Mouse (Mus musculus): ENCODE results near the gene Olfr1166. TPM values are rescaled to one million over a fixed set of nuclear protein-coding genes. Genes with fewer than 3 reads are reported as not detected.
"Not testable (repeated sequence)": the region's sequence is repeated elsewhere in the genome, so short reads cannot be mapped to it uniquely, and the experiment has no call there.

Gene Olfr1166
- under 1 TPM in 1 of 2 experiments, not detected in 1; 0.17 TPM for polyA plus RNA-seq (2017; shearing (Covaris generic))

- ATAC-seq, result no peak
Measured at GRCm38 (mm10) chr2:88128172-88128571, at the start of gene Olfr1166. Gene Olfr1166, minus strand, starts transcription at chr2:88128272.

GRCm38 (mm10) chr2:88155093-88155492, 27.0 kb upstream of the Olfr1166 start, which contains the start of gene Olfr1167:
Gene Olfr1167, minus strand, starts transcription at chr2:88155193.
- not testable (repeated sequence) for ATAC-seq

GRCm38 (mm10) chr2:88093866-88094265, 34.2 kb downstream of the Olfr1166 start, which contains the start of gene Olfr1164:
Gene Olfr1164, minus strand, starts transcription at chr2:88093966.
- ATAC-seq, result no peak

Other genes with a start within 250 kb of the Olfr1166 start
- not detected for gene Olfr1153, start 233.3 kb downstream of the Olfr1166 start, polyA plus RNA-seq (2017; shearing (Covaris generic))
- gene Olfr1154, start 223.1 kb downstream of the Olfr1166 start, polyA plus RNA-seq (2017; shearing (Covaris generic)), result not detected
- not detected for gene Olfr1155, start 183.1 kb downstream of the Olfr1166 start, polyA plus RNA-seq (2017; shearing (Covaris generic))
- gene Olfr1156, start 175.2 kb downstream of the Olfr1166 start, polyA plus RNA-seq (2017; shearing (Covaris generic)), result under 1 TPM in 1 of 2 experiments, not detected in 1; 0.20 TPM
- gene Olfr1157, start 160.0 kb downstream of the Olfr1166 start, polyA plus RNA-seq (2017; shearing (Covaris generic)), result under 1 TPM in 1 of 2 experiments, not detected in 1; 0.15 TPM
- gene Olfr74, start 153.6 kb downstream of the Olfr1166 start, polyA plus RNA-seq (2017; shearing (Covaris generic)), result not detected
- gene Olfr1158, start 138.2 kb downstream of the Olfr1166 start, polyA plus RNA-seq (2017; shearing (Covaris generic)), result not detected
- gene Olfr1160, start 120.0 kb downstream of the Olfr1166 start, polyA plus RNA-seq (2017; shearing (Covaris generic)), result not detected
- gene Olfr1161, start 105.5 kb downstream of the Olfr1166 start, polyA plus RNA-seq (2017; shearing (Covaris generic)), result not detected
- gene Olfr73, start 90.6 kb downstream of the Olfr1166 start, polyA plus RNA-seq (2017; shearing (Covaris generic)), result not detected
- gene Olfr1162, start 77.1 kb downstream of the Olfr1166 start, polyA plus RNA-seq (2017; shearing (Covaris generic)), result not detected
- not detected for gene Olfr1163, start 56.4 kb downstream of the Olfr1166 start, polyA plus RNA-seq (2017; shearing (Covaris generic))
- not detected for gene Olfr1164, start 34.3 kb downstream of the Olfr1166 start, polyA plus RNA-seq (2017; shearing (Covaris generic))
- gene Olfr1167, start 26.9 kb upstream of the Olfr1166 start, polyA plus RNA-seq (2017; shearing (Covaris generic)), result under 1 TPM in 1 of 2 experiments, not detected in 1; 0.11 TPM
- gene Olfr1168, start 53.6 kb upstream of the Olfr1166 start, polyA plus RNA-seq (2017; shearing (Covaris generic)), result not detected
- under 1 TPM in 1 of 2 experiments, not detected in 1; 0.12 TPM for gene Olfr1170, start 100.1 kb upstream of the Olfr1166 start, polyA plus RNA-seq (2017; shearing (Covaris generic))
- under 1 TPM in 1 of 2 experiments, not detected in 1; 0.11 TPM for gene Olfr1173, start 151.6 kb upstream of the Olfr1166 start, polyA plus RNA-seq (2017; shearing (Covaris generic))
- gene Olfr1174-ps, start 186.9 kb upstream of the Olfr1166 start, polyA plus RNA-seq (2017; shearing (Covaris generic)), result not detected
- gene Olfr1175-ps, start 198.9 kb upstream of the Olfr1166 start, polyA plus RNA-seq (2017; shearing (Covaris generic)), result under 1 TPM in 1 of 2 experiments, not detected in 1; 0.20 TPM
- not detected for gene Olfr1176, start 208.4 kb upstream of the Olfr1166 start, polyA plus RNA-seq (2017; shearing (Covaris generic))
- gene Olfr1177-ps, start 218.2 kb upstream of the Olfr1166 start, polyA plus RNA-seq (2017; shearing (Covaris generic)), result not detected

All from activated CD4-positive, CD25-positive, alpha-beta regulatory T cell, adult 4 months (primary cell).